Mouse (Mus musculus): ENCODE data around the gene Olfr539. TPM values are rescaled to one million over a fixed set of nuclear protein-coding genes. Genes with fewer than 3 reads are reported as not detected.

The Olfr539 gene
- polyA plus RNA-seq, 1 experiment, result not detected

DNA sequence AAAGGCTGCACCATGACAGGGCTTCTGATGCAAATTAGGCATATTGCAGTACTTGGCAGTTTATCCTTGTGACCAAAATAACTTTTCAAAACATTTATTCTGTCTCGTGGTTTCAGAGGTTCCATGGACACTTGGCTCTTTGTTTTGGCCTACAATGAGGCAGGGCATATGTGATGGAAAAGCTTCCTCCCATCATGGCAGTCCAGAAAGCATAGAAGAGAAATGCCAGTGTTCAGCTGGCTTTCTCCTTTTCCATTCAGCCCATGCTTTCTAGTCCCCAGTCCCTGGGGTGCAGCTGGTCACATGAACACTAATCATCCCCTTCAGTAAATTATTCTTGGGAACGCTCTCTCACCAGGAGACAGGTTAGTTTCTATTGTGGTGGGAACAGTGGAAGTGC is 46.6 kb downstream of the Olfr539 start:
- Histone ChIP-seq H3K27me3 (ENCODE audit: control insufficient read depth, insufficient read depth, low read length) (no peaks in the 10 kb centered on the region), H3K27ac (ENCODE audit: insufficient read depth, low read length) (no peak overlapping the region), H3K4me3 (replicated peaks; ENCODE audit: insufficient read depth, low read depth, low read length) (no peak overlapping the region), H3K4me1 (ENCODE audit: control insufficient read depth, insufficient read depth, low read length) (no peaks in the 10 kb centered on the region)
- TF ChIP-seq CTCF (IDR thresholded peaks at IDR 0.05; ENCODE audit: borderline replicate concordance, insufficient read depth, low read depth, low read length), result no peak
- TF ChIP-seq POLR2A (IDR thresholded peaks at IDR 0.05; ENCODE audit: borderline replicate concordance, insufficient read depth, low read length), result no peak
- DNase-seq, result no peak
- WGBS, result 14% methylated on average over 2 of the region's 2 CpGs

DNA sequence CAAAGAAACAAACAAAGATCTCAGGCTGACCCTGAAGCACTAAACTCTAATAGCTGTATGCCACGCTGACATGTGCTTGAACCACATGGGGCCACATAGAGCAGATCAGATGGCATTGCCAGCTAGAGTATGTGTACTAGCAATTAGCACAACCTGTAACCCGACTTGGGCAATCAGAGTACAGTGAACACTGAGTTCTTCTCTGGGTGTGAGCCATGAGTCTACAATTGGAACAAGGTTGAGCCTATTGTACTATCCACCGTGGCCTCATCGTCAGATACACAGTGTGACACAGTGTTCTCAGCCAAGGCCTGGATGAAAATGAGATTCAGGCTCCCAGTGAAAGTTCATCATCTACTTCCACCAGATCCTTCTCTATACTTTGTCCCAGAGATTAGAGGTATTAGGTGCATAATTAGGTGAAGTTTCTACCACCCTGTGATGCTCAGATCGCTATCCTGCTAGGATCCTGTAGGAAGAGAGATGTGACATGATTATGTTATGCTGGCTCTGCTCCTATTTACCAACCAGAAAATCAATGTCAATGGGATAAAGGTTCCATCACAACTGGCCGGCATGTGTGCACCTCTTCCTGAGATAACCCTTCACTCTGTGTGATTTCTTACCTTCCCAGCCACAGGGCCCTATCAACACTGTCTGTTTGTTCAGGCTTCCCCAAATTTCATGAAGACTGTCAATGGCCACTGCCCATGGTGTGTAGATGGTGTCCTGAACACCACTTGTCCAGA is 48.0 kb downstream of the Olfr539 start:
- no peak for DNase-seq
- no peak overlapping the region for H3K27ac ChIP-seq (ENCODE audit: insufficient read depth, low read length)
- H3K4me1 ChIP-seq (ENCODE audit: control insufficient read depth, insufficient read depth, low read length), result no peaks in the 10 kb centered on the region
- TF ChIP-seq POLR2A (IDR thresholded peaks at IDR 0.05; ENCODE audit: borderline replicate concordance, insufficient read depth, low read length) (no peak), CTCF (IDR thresholded peaks at IDR 0.05; ENCODE audit: borderline replicate concordance, insufficient read depth, low read depth, low read length) (no peak)
- WGBS, result 54% methylated on average over 6 of the region's 6 CpGs
- H3K27me3 ChIP-seq (ENCODE audit: control insufficient read depth, insufficient read depth, low read length), result no peaks in the 10 kb centered on the region
- no peak overlapping the region for H3K4me3 ChIP-seq (replicated peaks; ENCODE audit: insufficient read depth, low read depth, low read length)

DNA sequence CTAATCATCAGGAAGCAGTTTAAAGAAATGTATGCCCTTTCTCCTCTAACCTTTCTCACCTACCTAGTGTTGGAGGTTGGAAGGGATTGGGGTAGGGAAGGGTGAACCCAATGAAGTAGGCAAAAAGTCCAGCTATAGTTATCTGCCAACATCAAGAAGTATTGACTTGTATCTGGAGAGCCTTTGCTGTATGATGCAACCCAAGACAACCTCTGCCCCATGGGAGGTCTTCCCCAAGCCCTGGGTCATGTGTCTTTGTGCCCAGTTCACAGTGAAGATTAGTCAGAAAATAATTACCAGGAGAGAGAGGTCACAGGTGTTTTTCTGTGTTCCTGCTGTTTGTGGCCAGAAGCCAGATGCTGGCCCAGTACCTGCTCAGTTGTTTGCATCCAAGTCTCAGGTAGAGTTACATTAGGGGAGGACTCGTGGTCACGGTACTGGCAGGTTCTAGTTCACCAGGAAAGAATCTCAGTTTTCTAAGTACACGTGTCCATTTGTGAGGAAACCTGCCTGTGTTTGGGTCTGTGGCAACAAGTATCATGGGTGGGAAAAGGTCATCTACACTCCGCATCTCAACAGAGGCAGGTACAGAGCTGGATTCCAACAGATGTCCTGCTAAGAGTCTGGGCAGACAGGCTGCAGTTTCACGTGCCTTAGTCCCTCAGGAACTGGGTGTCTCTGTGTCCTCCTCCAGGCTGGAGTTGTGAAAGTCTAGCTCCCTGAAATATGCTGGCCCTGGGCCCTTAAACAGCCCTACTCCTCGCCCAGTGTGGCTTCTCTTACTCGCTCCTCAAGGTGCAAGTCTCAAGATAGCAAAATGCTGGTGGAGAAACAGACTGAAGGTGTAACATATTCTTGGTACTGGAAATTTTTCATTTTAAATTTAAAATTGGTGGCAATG is 57.7 kb downstream of the Olfr539 start:
- 70% methylated on average over 7 of the region's 7 CpGs for WGBS

DNA sequence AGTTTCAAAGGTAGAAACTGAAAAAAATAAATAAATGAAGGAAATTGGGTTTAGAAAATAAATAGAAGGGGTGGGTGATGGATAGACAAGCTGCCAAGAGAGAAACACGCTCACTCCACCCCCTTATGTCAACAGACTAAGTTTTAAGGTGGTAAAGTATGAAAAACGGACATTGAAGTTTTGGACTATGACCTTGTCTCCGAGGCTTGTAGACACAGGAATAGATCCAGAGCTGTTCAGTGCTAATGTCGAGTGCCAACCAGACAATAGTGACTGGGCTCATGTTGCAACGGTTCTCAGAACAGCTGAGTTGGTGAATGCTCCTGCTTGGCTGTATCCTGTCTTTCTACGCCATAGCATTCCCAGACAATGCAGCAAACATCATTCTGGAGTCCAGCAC is 61.4 kb downstream of the Olfr539 start:
- H3K4me1 ChIP-seq (ENCODE audit: control insufficient read depth, insufficient read depth, low read length), result no peaks in the 10 kb centered on the region
- no peaks in the 10 kb centered on the region for H3K27me3 ChIP-seq (ENCODE audit: control insufficient read depth, insufficient read depth, low read length)
- H3K4me3 ChIP-seq (replicated peaks; ENCODE audit: insufficient read depth, low read depth, low read length), result no peak overlapping the region
- TF ChIP-seq POLR2A (IDR thresholded peaks at IDR 0.05; ENCODE audit: borderline replicate concordance, insufficient read depth, low read length) (no peak), CTCF (IDR thresholded peaks at IDR 0.05; ENCODE audit: borderline replicate concordance, insufficient read depth, low read depth, low read length) (no peak)
- H3K27ac ChIP-seq (ENCODE audit: insufficient read depth, low read length), result no peak overlapping the region
- WGBS, result 74% methylated on average over 6 of the region's 6 CpGs
- DNase-seq, result no peak

More for the DNA sequence above, 57.7 kb downstream of the Olfr539 start:
- Histone ChIP-seq H3K27ac (ENCODE audit: insufficient read depth, low read length) (no peak overlapping the region), H3K4me1 (ENCODE audit: control insufficient read depth, insufficient read depth, low read length) (no peaks in the 10 kb centered on the region), H3K27me3 (ENCODE audit: control insufficient read depth, insufficient read depth, low read length) (no peaks in the 10 kb centered on the region), H3K4me3 (replicated peaks; ENCODE audit: insufficient read depth, low read depth, low read length) (no peak overlapping the region)
- DNase-seq, result no peak
- TF ChIP-seq POLR2A (IDR thresholded peaks at IDR 0.05; ENCODE audit: borderline replicate concordance, insufficient read depth, low read length) (no peak), CTCF (IDR thresholded peaks at IDR 0.05; ENCODE audit: borderline replicate concordance, insufficient read depth, low read depth, low read length) (no peak)

DNA sequence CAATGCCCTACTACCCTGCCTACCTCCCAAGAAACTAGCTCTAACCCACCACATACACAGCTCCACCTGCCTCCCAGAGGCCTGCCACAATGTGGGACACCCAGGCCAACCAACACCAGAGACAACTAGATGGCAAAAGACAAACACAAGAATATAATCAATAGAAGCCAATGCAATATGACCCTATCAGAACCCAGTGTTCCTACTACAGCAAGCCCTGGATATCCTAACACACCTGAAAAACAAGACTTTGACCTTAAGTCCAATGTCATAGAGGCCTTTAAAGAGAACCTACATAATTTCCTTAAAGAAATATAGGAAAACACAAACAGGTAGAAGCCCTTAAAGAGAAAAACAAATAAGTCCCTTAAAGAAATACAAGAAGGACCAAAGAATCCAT is 65.8 kb downstream of the Olfr539 start:
- Histone ChIP-seq H3K27ac (ENCODE audit: insufficient read depth, low read length) (no peak overlapping the region), H3K27me3 (ENCODE audit: control insufficient read depth, insufficient read depth, low read length) (no peaks in the 10 kb centered on the region), H3K4me3 (replicated peaks; ENCODE audit: insufficient read depth, low read depth, low read length) (no peak overlapping the region), H3K4me1 (ENCODE audit: control insufficient read depth, insufficient read depth, low read length) (no peaks in the 10 kb centered on the region)
- no peak for DNase-seq
- no peak for TF ChIP-seq POLR2A (IDR thresholded peaks at IDR 0.05; ENCODE audit: borderline replicate concordance, insufficient read depth, low read length)
- TF ChIP-seq CTCF (IDR thresholded peaks at IDR 0.05; ENCODE audit: borderline replicate concordance, insufficient read depth, low read depth, low read length), result no peak

Other genes starting within 250 kb of the Olfr539 start
- not detected in 2 replicates for gene Olfr532, start 238.3 kb upstream of the Olfr539 start, polyA plus RNA-seq (2012; rRNA removed)
- gene Olfr533, start 196.6 kb upstream of the Olfr539 start, polyA plus RNA-seq (2012; rRNA removed), result not detected in 2 replicates
- gene Olfr535, start 175.7 kb upstream of the Olfr539 start, polyA plus RNA-seq (2012; rRNA removed), result not detected in 2 replicates
- gene Olfr536, start 152.5 kb upstream of the Olfr539 start, polyA plus RNA-seq (2012; rRNA removed), result not detected in 2 replicates
- gene Olfr538, start 92.0 kb upstream of the Olfr539 start, polyA plus RNA-seq (2012; rRNA removed), result not detected in 2 replicates
- gene Olfr46, start 58.7 kb upstream of the Olfr539 start, polyA plus RNA-seq (2012; rRNA removed), result not detected in 2 replicates
- not detected in 2 replicates for gene Olfr61, start 31.0 kb upstream of the Olfr539 start, polyA plus RNA-seq (2012; rRNA removed)
- gene Olfr53, start 13.5 kb upstream of the Olfr539 start, polyA plus RNA-seq (2012; rRNA removed), result not detected in 2 replicates
- gene Olfr45, start 22.0 kb downstream of the Olfr539 start, polyA plus RNA-seq (2012; rRNA removed), result not detected in 2 replicates
- gene Olfr541, start 37.3 kb downstream of the Olfr539 start, polyA plus RNA-seq (2012; rRNA removed), result not detected in 2 replicates
- 0.18 and 0.25 TPM in 2 replicates for gene Cyp2e1, start 103.8 kb downstream of the Olfr539 start, polyA plus RNA-seq (2012; rRNA removed)
- 0.11 and 0.79 TPM in 2 replicates for gene Syce1, start 127.9 kb downstream of the Olfr539 start, polyA plus RNA-seq (2012; rRNA removed)
- gene Zfp941, start 162.2 kb downstream of the Olfr539 start, polyA plus RNA-seq (2012; rRNA removed), result 13.2 and 14.5 TPM in 2 replicates
- gene Urah, start 175.1 kb downstream of the Olfr539 start, polyA plus RNA-seq (2012; rRNA removed), result 0.38 and 0.62 TPM in 2 replicates
- not detected in 2 replicates for gene Scgb1c1, start 185.6 kb downstream of the Olfr539 start, polyA plus RNA-seq (2012; rRNA removed)
- gene Odf3, start 187.9 kb downstream of the Olfr539 start, polyA plus RNA-seq (2012; rRNA removed), result 0.13 TPM in 1 of 2 replicates, not detected in the other
- 0.15 and 0.25 TPM in 2 replicates for gene Gm45785, start 196.4 kb downstream of the Olfr539 start, polyA plus RNA-seq (2012; rRNA removed)
- 71.1 and 74.7 TPM in 2 replicates for gene Ric8a, start 197.0 kb downstream of the Olfr539 start, polyA plus RNA-seq (2012; rRNA removed)
- gene Bet1l, start 197.6 kb downstream of the Olfr539 start, polyA plus RNA-seq (2012; rRNA removed), result 30.8 TPM in 2 replicates
- 107 and 109 TPM in 2 replicates for gene Psmd13, start 222.0 kb downstream of the Olfr539 start, polyA plus RNA-seq (2012; rRNA removed)
- gene Sirt3, start 222.4 kb downstream of the Olfr539 start, polyA plus RNA-seq (2012; rRNA removed), result 93.6 and 99.4 TPM in 2 replicates
- 4.9 and 7.9 TPM in 2 replicates for gene Cox8b, start 240.5 kb downstream of the Olfr539 start, polyA plus RNA-seq (2012; rRNA removed)